Mouse (Mus musculus) retina, postnatal 1 day (tissue): ENCODE measurements around the gene P2ry12.

Experiments used
- DNase-seq: peaks from one replicate; pipeline ENCODE4 v3.0.0-alpha.2; 2012

P2ry12 gene

DNA sequence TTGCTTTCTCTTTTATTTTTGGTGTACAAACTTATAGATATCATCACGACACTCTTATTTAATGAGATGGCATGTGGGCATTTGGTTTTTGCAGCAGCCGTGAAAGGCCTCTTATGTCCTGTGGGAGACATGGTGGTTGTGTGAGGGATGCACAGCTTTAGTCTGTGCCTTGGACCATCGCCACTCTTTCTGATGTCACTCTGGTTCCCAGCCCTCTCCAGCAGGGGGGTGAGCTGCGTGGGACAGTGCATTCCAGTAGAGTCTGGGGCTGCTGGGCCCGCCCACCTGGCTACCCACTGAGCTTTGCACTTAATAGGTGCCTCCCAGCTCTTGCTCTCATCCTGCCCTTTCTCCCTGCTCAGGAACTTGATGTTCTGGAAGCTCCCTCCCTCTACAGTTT lies 81.5 kb downstream of the P2ry12 start:
- no peak for DNase-seq

DNA sequence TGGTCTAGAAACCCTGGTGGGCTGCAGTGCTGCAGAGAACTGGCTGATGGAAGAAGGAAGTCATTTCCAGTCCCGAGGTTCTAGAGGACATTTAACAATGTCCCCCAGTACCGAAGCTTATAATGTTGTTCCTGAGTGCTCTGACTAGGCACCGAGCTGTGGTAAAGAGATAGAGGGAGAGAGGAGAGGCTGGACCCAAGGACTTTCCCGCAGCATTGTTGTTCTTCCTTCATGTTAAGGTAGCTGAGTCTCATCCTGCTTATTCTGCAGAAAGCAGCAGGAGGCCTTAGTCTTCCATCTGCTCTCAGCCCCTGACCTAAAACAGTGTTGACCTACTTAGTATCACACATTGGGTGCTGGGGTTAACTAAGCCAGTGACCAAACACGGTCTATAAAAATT lies 85.8 kb downstream of the P2ry12 start:
- DNase-seq, result peak; percentile 61

GRCm38 (mm10) chr3:59175234-59175633 lies 87.4 kb downstream of the P2ry12 start:
- peak; percentile 72 for DNase-seq

GRCm38 (mm10) chr3:59174426-59175154 lies 88.1 kb downstream of the P2ry12 start:
- DNase-seq, result no peak

DNA sequence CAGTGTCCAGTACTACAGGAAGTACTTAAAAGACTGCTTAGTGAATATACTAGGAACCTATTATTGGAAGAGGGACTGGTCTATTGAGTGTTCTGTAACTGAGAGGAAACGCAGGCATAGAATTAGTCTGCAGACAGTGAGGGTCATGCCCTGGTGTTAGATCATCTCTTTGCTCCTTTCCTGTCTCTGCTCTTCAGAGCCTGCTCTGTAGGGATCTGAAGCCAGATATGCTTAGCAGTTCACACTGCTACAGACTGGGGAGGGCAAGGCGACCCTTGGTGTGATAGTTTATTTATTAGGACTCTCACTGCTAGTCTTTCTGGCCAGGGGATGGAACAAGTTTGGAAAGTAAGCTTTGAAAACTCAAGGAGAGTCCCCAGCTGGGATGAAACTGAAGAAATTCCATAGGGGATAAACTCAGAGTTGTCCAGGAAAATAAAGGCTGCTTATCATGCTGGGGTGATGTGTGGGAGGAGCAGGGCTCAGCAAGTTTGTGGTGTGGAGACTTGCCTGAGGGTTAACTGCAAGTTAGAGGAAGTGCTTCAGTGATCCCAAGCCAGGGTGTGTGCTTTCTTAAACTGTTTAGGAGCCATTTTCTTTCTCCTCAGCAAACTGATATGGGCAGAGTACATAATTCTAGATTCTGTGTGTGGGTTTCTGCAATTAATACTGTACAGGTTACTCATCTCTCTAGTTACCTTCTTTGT lies 92.6 kb downstream of the P2ry12 start:
- no peak for DNase-seq

DNA sequence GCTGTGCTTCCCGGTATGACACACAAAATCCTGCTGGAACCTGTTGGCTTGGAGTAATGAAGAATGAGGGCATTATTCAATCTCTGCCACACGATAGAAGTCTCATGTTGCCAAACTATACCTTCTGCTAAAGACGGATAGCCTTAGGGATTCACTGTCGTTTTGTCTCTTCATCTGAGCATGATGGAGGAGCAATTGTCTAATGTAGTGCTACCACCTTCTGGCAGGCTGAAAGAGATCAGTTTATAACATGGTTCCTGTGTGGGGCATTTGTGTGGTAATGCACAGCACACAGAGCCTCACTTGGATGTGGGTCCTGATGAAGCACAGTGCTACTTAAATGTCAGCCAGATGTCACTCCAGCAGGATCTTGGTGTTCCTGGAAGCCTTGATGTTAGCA lies 93.5 kb downstream of the P2ry12 start:
- DNase-seq, result no peak

DNA sequence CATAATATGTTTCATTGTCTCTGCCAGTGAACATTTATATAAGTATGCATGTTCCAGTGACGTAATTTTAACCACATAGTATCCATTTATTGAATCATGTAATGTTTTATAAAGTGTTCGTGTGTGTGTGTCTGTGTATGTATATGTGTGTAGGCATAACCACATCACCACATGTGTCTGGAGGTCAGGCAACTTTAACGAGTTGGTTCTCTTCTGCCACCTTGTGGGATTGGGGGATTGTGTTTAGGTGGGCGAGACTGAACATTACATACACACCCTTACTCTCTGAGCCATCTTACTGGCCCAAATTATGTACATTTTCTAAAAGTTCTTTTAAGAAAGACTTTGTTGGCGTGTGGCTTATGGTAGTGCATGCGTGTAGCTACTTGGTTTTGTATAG lies 94.2 kb downstream of the P2ry12 start:
- no peak for DNase-seq

DNA sequence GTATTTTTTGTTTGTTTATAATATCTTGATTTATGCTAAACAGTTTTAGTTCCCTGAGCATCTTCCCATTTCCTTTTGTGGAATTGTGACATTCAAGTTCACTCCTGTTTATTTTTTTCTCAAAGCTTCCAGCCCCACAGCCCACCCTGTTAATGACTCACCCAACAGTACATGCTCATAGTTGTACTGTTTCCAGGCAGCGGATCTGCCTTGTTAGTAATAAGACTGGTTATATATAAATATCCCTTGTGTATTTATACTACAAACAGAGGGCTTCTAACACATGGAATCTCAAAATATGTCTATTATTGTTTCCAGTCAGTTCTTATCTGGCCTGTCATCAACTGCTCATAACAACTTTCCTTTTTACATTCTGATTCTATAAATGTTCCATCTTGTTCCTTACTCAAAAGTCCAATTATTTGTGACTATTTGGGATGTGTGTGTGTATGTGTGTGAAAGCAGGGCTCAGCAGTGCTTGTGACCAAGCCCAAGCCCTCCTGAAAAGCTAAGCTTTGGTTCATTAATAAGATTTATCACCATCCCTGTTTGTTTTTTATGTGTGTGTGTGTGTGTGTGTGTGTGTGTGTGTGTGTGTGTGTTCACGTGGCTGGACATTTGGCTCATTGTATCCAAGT lies 95.1 kb downstream of the P2ry12 start:
- DNase-seq, result no peak
